Mouse (Mus musculus) midbrain, embryonic 10.5 days (tissue): ENCODE results near the gene Rapgef1. TPM values are rescaled to one million over a fixed set of nuclear protein-coding genes. Genes with fewer than 3 reads are reported as not detected.

Experiments
- polyA plus RNA-seq: library from polyadenylated mRNA; unstranded; fragments of >200 nt; fragmentation: Nextera tagmentation; extraction: Ambion mirVana; gene quantifications from 2 replicates; pipeline ENCODE4 v1.2.1, GENCODE M21; 2016

Gene Rapgef1
- polyA plus RNA-seq, 1 experiment from 2014 or later: 14.4 TPM

Other genes with a start within 250 kb of the Rapgef1 start
- gene Gm13420, start 132.0 kb downstream of the Rapgef1 start, polyA plus RNA-seq: not detected in 2 replicates
- gene Gm13547, start 139.6 kb downstream of the Rapgef1 start, polyA plus RNA-seq: 0.56 TPM in 1 of 2 replicates, not detected in the other
- 48.1 and 48.6 TPM in 2 replicates for gene Coq4, start 167.8 kb downstream of the Rapgef1 start, polyA plus RNA-seq
- 54.2 and 62.4 TPM in 2 replicates for gene Trub2, start 168.8 kb downstream of the Rapgef1 start, polyA plus RNA-seq
- 16.9 and 18.1 TPM in 2 replicates for gene Slc27a4, start 182.9 kb downstream of the Rapgef1 start, polyA plus RNA-seq
- gene Urm1, start 200.4 kb downstream of the Rapgef1 start, polyA plus RNA-seq: 22.3 TPM in 2 replicates
- gene Cercam, start 249.4 kb downstream of the Rapgef1 start, polyA plus RNA-seq: 39.1 and 42.5 TPM in 2 replicates